Mouse (Mus musculus) limb, embryonic 12.5 days (tissue): ENCODE results near the gene Rps6ka1. TPM values are rescaled to one million over a fixed set of nuclear protein-coding genes. Genes with fewer than 3 reads are reported as not detected.
A peak's percentile ranks its signal among the peaks of the same experiment; 100 is the strongest.

Experiments
- ATAC-seq: fragments of 200-750 bp; cut with Nextera tagmentation; 2 replicates; pipeline ENCODE4 v1.8.0; 2017; ENCODE audit warnings: low read depth, moderate TSS enrichment; ENCODE audit not compliant: insufficient number of reproducible peaks, insufficient read depth, low FRiP score, low TSS enrichment
- H3K27ac ChIP-seq: fragments of 300-500 bp; sonication (generic); 2 replicates; pipeline ENCODE4 v1.5.1; 2016; ENCODE audit warnings: mild to moderate bottlenecking, moderate library complexity
- H3K27me3 ChIP-seq: fragments of 300-500 bp; sonication (generic); 2 replicates; pipeline ENCODE4 v1.6.1; 2016; ENCODE audit warnings: mild to moderate bottlenecking, moderate library complexity
- H3K36me3 ChIP-seq: fragments of 300-500 bp; sonication (generic); 2 replicates; pipeline ENCODE4 v1.6.1; 2016; ENCODE audit warnings: mild to moderate bottlenecking, moderate library complexity
- H3K4me1 ChIP-seq: fragments of 300-500 bp; sonication (generic); replicated peaks from 2 replicates; pipeline ENCODE4 v1.6.1; 2016
- H3K4me2 ChIP-seq: fragments of 300-500 bp; sonication (generic); 2 replicates; pipeline ENCODE4 v1.6.1; 2016; ENCODE audit warnings: mild to moderate bottlenecking, moderate library complexity
- H3K4me3 ChIP-seq: fragments of 300-500 bp; sonication (generic); replicated peaks from 2 replicates; pipeline ENCODE4 v1.5.1; 2016; ENCODE audit warnings: mild to moderate bottlenecking
- H3K9ac ChIP-seq: fragments of 300-500 bp; sonication (generic); replicated peaks from 2 replicates; pipeline ENCODE4 v1.6.1; 2016; ENCODE audit warnings: mild to moderate bottlenecking, moderate library complexity
- H3K9me3 ChIP-seq: fragments of 300-500 bp; sonication (generic); 2 replicates; pipeline ENCODE4 v1.6.1; 2016; ENCODE audit warnings: mild to moderate bottlenecking, moderate library complexity
- WGBS: fragments of 180-500 bp; shearing (Covaris S2); methylation state at CpG from one replicate; pipeline ENCODE4 v1.1.7; 2016; 5-methylcytosine and 5-hydroxymethylcytosine counted together
- polyA plus RNA-seq: library from polyadenylated mRNA; unstranded; fragments of >200 nt; fragmentation: Nextera tagmentation; extraction: Ambion mirVana; gene quantifications from 2 replicates; pipeline ENCODE4 v1.2.1, GENCODE M21; 2016

Gene Rps6ka1
- polyA plus RNA-seq, 1 experiment from 2014 or later = 47.9 TPM

- ATAC-seq = no peak
- H3K4me2 ChIP-seq = no peak overlapping the region
- no peak overlapping the region for H3K27ac ChIP-seq
- H3K27me3 ChIP-seq = no peaks in the 10 kb centered on the region
- H3K4me3 ChIP-seq = no peak overlapping the region
- no peaks in the 10 kb centered on the region for H3K9me3 ChIP-seq
- H3K9ac ChIP-seq = no peak overlapping the region
- H3K36me3 ChIP-seq = no peaks in the 10 kb centered on the region
- no peaks in the 10 kb centered on the region for H3K4me1 ChIP-seq
- 94% methylated on average over 5 of the region's 5 CpGs for WGBS
These were observed 52.4 kb downstream of the Rps6ka1 start for GRCm38 (mm10) chr4:133835211-133835610.

DNA sequence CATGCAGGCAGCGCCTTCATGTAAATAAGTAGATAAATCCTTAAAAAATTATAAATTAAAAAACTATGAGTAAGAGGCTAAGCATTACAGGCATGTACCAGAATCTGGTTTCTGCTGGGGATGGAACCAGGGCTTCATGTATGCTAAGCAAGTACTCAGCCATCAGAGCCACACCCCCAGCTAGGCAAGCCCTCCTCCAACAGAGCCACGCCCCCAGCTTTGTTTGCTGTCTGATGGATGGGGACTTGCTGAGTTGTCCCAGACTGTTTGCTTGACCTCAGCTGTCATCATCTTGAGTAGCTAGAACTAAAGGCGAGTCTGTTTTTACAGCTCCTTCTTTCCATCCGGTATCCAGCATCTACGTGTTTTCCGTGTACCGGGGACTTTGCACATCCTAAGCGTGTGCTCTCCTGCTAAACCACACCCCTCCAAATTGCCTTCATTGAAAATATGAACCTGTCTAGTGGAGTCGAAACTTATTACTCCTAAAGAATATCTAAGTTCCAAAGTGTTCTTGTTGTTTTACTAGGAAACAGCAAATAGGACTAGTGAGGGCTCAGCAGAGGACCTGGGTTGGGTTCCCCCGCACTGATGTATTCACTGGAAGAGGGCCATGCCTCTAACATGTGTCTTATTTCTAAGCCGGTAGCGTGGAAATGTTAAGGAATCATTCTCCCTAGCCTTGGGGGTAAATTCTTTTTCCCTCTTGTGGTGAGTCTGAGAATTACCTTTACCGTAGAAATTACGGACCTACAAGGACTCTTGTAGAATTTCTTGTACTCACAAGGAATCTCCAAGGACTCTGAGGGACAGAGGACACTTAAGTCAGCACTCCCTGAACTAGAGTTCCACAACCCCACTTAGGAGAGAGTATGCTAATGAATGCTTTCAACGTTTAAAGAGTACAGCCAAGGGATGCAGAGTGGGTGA lies 54.4 kb downstream of the Rps6ka1 start:
- peaks cover 14% of the 10 kb centered on the region for H3K4me1 ChIP-seq
- H3K27ac ChIP-seq = no peak overlapping the region
- H3K4me3 ChIP-seq = no peak overlapping the region
- no peak overlapping the region for H3K9ac ChIP-seq
- H3K36me3 ChIP-seq = no peaks in the 10 kb centered on the region
- 75% methylated on average over 15 of the region's 15 CpGs for WGBS
- no peaks in the 10 kb centered on the region for H3K9me3 ChIP-seq
- no peak overlapping the region for H3K4me2 ChIP-seq
- no peak for ATAC-seq
- H3K27me3 ChIP-seq = peaks cover 11% of the 10 kb centered on the region

DNA sequence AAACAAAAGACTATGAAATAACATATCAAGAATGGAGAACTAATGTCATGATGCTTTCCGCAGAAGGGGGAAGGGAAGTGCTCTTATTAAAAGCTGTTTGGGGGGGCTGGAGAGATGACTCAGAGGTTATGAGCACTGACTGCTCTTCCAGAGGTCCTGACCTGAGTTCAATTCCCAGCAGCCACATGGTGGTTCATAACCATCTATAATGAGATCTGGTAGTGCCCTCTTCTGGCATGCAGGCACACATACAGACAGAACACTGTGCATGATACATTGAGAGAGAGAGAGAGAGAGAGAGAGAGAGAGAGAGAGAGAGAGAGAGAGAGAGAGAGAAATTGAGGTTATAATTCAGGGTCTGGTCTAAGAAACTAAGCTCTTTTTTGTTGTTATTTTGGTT lies 57.1 kb downstream of the Rps6ka1 start:
- Histone ChIP-seq H3K9me3 (no peaks in the 10 kb centered on the region), H3K4me3 (no peak overlapping the region), H3K27ac (no peak overlapping the region), H3K36me3 (no peaks in the 10 kb centered on the region), H3K27me3 (peaks cover 20% of the 10 kb centered on the region), H3K9ac (no peak overlapping the region), H3K4me1 (peaks cover 16% of the 10 kb centered on the region), H3K4me2 (no peak overlapping the region)
- 92% methylated on average over 1 of the region's 1 CpGs for WGBS
- no peak for ATAC-seq

- Histone ChIP-seq H3K27ac (no peak overlapping the region), H3K4me1 (peaks cover 16% of the 10 kb centered on the region), H3K9ac (0 out of 2 replicates have a peak overlapping the region, but pooled peaks have one; percentile 2), H3K4me3 (no peak overlapping the region), H3K36me3 (no peaks in the 10 kb centered on the region), H3K9me3 (no peaks in the 10 kb centered on the region), H3K4me2 (peak overlapping the region; percentile 41), H3K27me3 (peaks cover 20% of the 10 kb centered on the region)
- ATAC-seq = no peak
- 4% methylated on average over 10 of the region's 10 CpGs for WGBS
These were observed 58.1 kb downstream of the Rps6ka1 start for GRCm38 (mm10) chr4:133829281-133830070.

GRCm38 (mm10) chr4:133827887-133828794 lies 59.5 kb downstream of the Rps6ka1 start:
- H3K4me2 ChIP-seq = peak overlapping the region; percentile 41
- 18% methylated on average over 25 of the region's 25 CpGs for WGBS
- no peaks in the 10 kb centered on the region for H3K36me3 ChIP-seq
- H3K27me3 ChIP-seq = peaks cover 20% of the 10 kb centered on the region
- no peak overlapping the region for H3K27ac ChIP-seq
- no peaks in the 10 kb centered on the region for H3K9me3 ChIP-seq
- no peak overlapping the region for H3K4me3 ChIP-seq
- H3K4me1 ChIP-seq = peaks cover 16% of the 10 kb centered on the region
- ATAC-seq = no peak
- H3K9ac ChIP-seq = no peak overlapping the region; the same call in 1 of the 2 replicates

- Histone ChIP-seq H3K27me3 (peaks cover 20% of the 10 kb centered on the region), H3K36me3 (no peaks in the 10 kb centered on the region), H3K4me3 (no peak overlapping the region), H3K4me2 (no peak overlapping the region), H3K4me1 (peaks cover 16% of the 10 kb centered on the region), H3K9me3 (no peaks in the 10 kb centered on the region), H3K27ac (no peak overlapping the region), H3K9ac (no peak overlapping the region)
- 69% methylated on average over 6 of the region's 6 CpGs for WGBS
- ATAC-seq = no peak
These were observed 60.2 kb downstream of the Rps6ka1 start for GRCm38 (mm10) chr4:133827354-133827753.

GRCm38 (mm10) chr4:133825731-133826130 lies 61.9 kb downstream of the Rps6ka1 start:
- Histone ChIP-seq H3K36me3 (no peaks in the 10 kb centered on the region), H3K4me2 (no peak overlapping the region), H3K27me3 (peaks cover 20% of the 10 kb centered on the region), H3K4me1 (peaks cover 16% of the 10 kb centered on the region), H3K27ac (no peak overlapping the region), H3K4me3 (no peak overlapping the region), H3K9me3 (no peaks in the 10 kb centered on the region), H3K9ac (no peak overlapping the region)
- no peak for ATAC-seq
- WGBS = 46% methylated on average over 3 of the region's 3 CpGs

GRCm38 (mm10) chr4:133820806-133821560 lies 66.6 kb downstream of the Rps6ka1 start:
- ATAC-seq = no peak
- no peak overlapping the region for H3K4me2 ChIP-seq
- WGBS = 55% methylated on average over 9 of the region's 9 CpGs
- no peak overlapping the region for H3K27ac ChIP-seq
- H3K27me3 ChIP-seq = no peaks in the 10 kb centered on the region
- H3K36me3 ChIP-seq = no peaks in the 10 kb centered on the region
- peak overlapping the region; percentile 18; the same call in 1 of the 2 replicates for H3K9ac ChIP-seq
- peaks cover 9% of the 10 kb centered on the region for H3K4me1 ChIP-seq
- no peak overlapping the region for H3K4me3 ChIP-seq
- no peaks in the 10 kb centered on the region for H3K9me3 ChIP-seq

- H3K4me2 ChIP-seq = no peak overlapping the region
- no peak overlapping the region for H3K4me3 ChIP-seq
- WGBS = 46% methylated on average over 4 of the region's 4 CpGs
- peaks cover 17% of the 10 kb centered on the region for H3K4me1 ChIP-seq
- no peaks in the 10 kb centered on the region for H3K27me3 ChIP-seq
- H3K9ac ChIP-seq = no peak overlapping the region
- H3K27ac ChIP-seq = no peak overlapping the region
- no peaks in the 10 kb centered on the region for H3K9me3 ChIP-seq
- no peaks in the 10 kb centered on the region for H3K36me3 ChIP-seq
- ATAC-seq = no peak
These were observed 67.4 kb downstream of the Rps6ka1 start for GRCm38 (mm10) chr4:133820166-133820565.

- Histone ChIP-seq H3K27me3 (no peaks in the 10 kb centered on the region), H3K4me1 (peaks cover 22% of the 10 kb centered on the region), H3K9ac (no peak overlapping the region), H3K27ac (no peak overlapping the region), H3K4me2 (no peak overlapping the region), H3K36me3 (no peaks in the 10 kb centered on the region), H3K4me3 (no peak overlapping the region), H3K9me3 (no peaks in the 10 kb centered on the region)
- 97% methylated on average over 5 of the region's 5 CpGs for WGBS
- ATAC-seq = no peak
These were observed 70.2 kb downstream of the Rps6ka1 start for GRCm38 (mm10) chr4:133817356-133817755.
